Mouse (Mus musculus) bone marrow macrophage, adult 2 months (primary cell): Measurements from ENCODE around the gene Vkorc1l1. TPM values are rescaled to one million over a fixed set of nuclear protein-coding genes. Genes with fewer than 3 reads are reported as not detected.

Source experiments
- H3K27ac ChIP-seq: 2 replicates; pipeline ENCODE4 v1.5.1; 2012; ENCODE audit warnings: low read depth, low read length; ENCODE audit not compliant: insufficient read depth
- H3K4me1 ChIP-seq: 2 replicates; pipeline ENCODE4 v1.6.1; 2012; ENCODE audit warnings: low read length; ENCODE audit not compliant: control insufficient read depth, insufficient read depth
- H3K4me3 ChIP-seq: 2 replicates; pipeline ENCODE4 v1.5.1; 2012; ENCODE audit warnings: mild to moderate bottlenecking, low read length, moderate library complexity; ENCODE audit not compliant: insufficient read depth
- CTCF ChIP-seq: IDR thresholded peaks from 2 replicates; pipeline ENCODE4 v1.5.1; 2012; ENCODE audit warnings: low read depth, mild to moderate bottlenecking, low read length, moderate library complexity
- POLR2A ChIP-seq: IDR thresholded peaks from 2 replicates; pipeline ENCODE4 v1.6.1; 2012; ENCODE audit warnings: mild to moderate bottlenecking, low read depth, low read length, borderline replicate concordance
- polyA plus RNA-seq: library from polyadenylated mRNA; stranded (reverse); fragments of >200 nt; gene quantifications from 2 replicates; pipeline ENCODE4 v1.2.4, GENCODE M21; 2012; ENCODE audit not compliant: missing spikeins, insufficient read depth, insufficient read length

The Vkorc1l1 gene
- polyA plus RNA-seq, 1 experiment = 17.7 TPM

DNA sequence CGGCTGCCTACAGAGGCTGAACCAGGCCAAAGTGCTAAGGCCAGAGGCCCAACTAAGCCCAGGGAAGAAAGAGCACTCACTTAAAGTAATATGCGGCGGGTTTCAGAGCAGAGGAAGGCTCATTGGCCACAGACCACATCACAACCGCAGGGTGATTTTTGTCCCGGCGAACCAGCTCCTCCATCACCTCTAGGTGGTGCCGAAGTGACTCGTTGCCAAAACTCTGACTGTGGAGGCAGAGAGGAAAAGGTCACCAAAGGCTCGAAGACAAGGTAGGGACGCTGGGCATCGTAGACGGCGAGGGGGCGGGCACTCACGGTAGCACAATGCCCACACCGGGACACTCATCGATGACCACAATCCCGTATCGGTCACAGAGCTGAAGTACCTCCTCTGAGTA lies 55.9 kb downstream of the Vkorc1l1 start:
- TF ChIP-seq POLR2A = no peak
- TF ChIP-seq CTCF = no peak
- Histone ChIP-seq H3K27ac (no peak overlapping the region), H3K4me3 (no peak overlapping the region)

DNA sequence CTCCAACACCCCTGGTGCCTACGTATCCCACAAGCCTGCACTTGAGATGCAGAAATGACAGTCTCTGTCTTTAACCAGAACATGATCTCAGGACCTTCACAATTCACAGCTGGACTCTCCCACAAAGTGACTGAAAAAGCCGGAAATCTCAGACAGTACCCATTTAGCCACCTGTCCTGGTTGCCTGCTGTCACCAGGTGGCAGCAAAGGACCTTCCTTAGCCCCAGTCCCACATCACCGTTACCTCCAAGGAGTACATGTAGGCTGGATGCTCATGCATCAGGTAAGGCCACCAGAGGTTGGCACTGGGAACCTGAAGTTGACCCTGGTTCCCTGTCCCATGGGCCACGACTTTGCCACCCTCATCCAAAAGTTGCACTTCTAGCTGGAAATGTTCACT lies 57.3 kb downstream of the Vkorc1l1 start:
- no peak overlapping the region for H3K4me3 ChIP-seq

More for the DNA sequence above, 55.9 kb downstream of the Vkorc1l1 start:
- H3K4me1 ChIP-seq = peaks cover 31% of the 10 kb centered on the region

DNA sequence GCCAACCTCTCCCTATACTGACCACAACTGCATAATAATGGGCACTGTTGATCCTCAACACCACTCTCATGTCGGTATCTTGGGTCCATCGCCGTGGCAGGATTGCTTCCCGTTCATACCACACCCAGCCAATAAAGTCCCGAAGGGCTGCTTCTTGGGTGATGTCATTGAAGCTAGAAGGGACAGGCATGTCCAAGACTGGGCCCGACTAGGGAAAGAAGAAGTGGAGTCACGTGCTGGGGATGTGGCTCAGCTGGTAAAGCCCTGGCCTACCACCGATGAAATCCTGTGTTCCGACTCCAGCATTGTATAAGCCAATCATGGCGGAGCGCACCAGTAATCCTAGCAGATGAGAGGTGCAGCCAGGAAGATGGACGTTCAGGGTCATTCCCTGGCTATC lies 59.0 kb downstream of the Vkorc1l1 start:
- Histone ChIP-seq H3K4me3 (peak overlapping the region; percentile 73), H3K27ac (peak overlapping the region; percentile 85), H3K4me1 (peaks cover 31% of the 10 kb centered on the region)
- TF ChIP-seq POLR2A (no peak), CTCF (no peak)

More for the DNA sequence above, 57.3 kb downstream of the Vkorc1l1 start:
- TF ChIP-seq POLR2A (no peak), CTCF (peak; percentile 34; the same call in 1 of the 2 replicates)
- no peak overlapping the region for H3K27ac ChIP-seq
- H3K4me1 ChIP-seq = peaks cover 42% of the 10 kb centered on the region

DNA sequence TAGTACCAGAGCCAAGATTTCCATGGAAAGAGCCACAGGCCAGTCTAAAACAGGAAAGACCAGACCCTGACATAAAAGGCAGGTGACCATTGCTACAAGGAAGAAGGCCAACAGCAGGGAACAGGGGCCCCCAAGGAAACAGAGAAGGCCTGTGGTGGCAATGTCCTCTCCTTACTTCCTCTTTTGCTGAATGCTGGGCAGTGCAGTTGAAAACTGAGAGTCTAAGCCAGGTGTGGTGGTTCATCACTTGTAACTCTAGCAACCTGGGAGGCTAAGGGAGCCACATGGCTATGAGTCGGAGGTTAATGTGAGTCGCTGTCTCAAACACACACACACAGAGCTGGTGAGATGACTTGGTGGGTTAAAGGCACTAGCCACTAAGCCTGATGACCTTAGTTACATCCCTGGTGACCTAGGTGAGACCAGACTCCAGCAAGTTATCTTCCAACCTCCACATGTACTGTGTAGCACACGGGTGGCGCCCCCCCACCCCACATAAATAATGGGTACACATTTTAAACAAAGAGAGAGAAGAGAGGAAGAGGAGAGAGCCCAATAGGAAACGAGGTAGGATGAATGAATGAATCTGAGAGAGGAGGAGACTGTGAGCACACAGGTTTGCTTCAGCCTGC lies 59.7 kb downstream of the Vkorc1l1 start:
- peak overlapping the region; percentile 73 for H3K4me3 ChIP-seq
- peaks cover 25% of the 10 kb centered on the region for H3K4me1 ChIP-seq
- peak overlapping the region; percentile 85 for H3K27ac ChIP-seq
- TF ChIP-seq CTCF = no peak
- TF ChIP-seq POLR2A = no peak

DNA sequence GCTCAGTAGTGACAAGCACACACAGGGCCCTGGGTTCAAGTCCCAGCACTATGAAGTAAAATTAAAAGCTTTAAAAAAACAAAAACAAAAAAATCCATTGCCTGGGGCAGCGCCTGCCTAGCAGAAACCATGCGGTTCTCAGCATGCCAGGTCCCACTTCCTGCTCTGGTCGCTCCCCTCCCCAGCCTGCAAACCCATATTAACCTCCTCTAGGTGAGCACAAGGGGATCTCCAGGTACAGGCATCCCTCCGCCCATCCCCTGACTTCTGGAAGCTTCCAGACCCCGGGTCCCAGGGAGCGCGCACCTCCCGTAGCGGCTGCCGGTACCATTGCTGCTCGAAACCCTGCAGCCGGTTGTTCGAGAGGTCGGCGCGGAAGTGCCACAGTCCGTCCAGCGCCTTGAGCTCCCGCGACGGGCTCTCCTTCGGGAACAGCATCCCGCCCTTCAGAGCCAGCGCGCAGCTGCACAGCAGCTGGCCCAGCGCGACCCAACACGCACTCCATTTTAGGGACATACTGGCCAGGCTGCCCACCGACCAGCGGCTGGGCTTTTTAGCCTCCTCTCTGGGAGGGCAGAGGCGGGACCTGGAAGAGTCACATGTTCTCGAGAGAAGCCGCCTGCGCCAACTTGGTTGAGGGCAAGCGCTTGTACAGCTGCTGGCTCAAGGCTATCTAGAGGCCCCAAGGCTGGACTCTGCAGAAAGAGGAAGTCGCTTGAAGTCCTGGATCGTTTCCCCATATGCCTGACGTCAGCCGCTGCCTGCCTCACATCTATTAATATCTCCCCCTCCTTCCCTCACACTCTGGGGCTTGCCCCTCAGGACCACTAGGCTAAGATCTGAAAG lies 60.8 kb downstream of the Vkorc1l1 start, which contains the start of gene Gusb:
TSS of gene Gusb (minus strand) at position 749 of the 846 bp plus-strand sequence.
- TF ChIP-seq POLR2A (peak; percentile 72; the same call in 1 of the 2 replicates), CTCF (no peak)
- H3K4me1 ChIP-seq = peaks cover 25% of the 10 kb centered on the region
- H3K4me3 ChIP-seq = peak within 1 kb of the TSS; percentile 73

DNA sequence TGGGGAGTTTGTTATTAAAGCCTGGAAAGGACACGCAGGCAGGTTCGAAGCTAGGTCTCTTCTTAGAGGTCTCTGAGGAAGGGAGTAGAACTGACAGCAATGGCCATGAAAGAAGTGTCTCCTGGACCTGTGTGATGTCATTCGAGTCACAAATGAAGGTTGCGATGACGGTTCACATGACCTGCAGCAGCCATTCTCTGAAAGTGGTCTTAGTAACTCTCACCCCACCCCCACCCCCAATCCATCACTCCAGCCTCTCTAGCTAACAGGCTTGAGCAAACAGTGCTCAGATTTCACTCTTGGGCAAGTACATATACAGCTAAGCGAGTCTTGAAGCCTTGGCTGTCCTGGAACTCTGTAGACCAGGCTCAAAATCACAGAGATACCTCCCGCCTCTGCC lies 61.5 kb downstream of the Vkorc1l1 start:
- peaks cover 25% of the 10 kb centered on the region for H3K4me1 ChIP-seq
- H3K27ac ChIP-seq = peak overlapping the region; percentile 91
- TF ChIP-seq POLR2A (no peak), CTCF (no peak)
- no peak overlapping the region for H3K4me3 ChIP-seq

More for the DNA sequence above, 60.8 kb downstream of the Vkorc1l1 start, which contains the start of gene Gusb:
- peak within 1 kb of the TSS; percentile 91 for H3K27ac ChIP-seq

DNA sequence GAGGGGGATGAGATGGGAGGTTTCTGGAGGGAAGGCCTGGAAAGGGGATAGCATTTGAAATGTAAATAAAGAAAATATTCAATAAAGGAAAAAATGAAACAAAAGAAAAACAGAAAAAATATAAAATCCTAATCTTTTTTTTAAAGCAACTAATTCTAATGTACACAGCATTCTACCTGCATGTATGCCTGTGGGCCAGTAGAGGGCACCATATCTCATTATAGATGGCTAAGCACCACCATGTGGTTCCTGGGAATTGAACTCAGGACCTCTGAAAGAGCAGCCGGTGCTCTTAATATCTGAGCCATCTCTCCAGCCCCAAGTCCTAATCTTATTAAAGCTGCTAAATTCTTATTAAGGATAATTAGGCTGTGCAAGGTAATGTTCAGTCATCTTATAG lies 65.6 kb downstream of the Vkorc1l1 start:
- no peak overlapping the region for H3K27ac ChIP-seq
- no peak for TF ChIP-seq POLR2A
- H3K4me1 ChIP-seq = peaks cover 10% of the 10 kb centered on the region
- H3K4me3 ChIP-seq = no peak overlapping the region

DNA sequence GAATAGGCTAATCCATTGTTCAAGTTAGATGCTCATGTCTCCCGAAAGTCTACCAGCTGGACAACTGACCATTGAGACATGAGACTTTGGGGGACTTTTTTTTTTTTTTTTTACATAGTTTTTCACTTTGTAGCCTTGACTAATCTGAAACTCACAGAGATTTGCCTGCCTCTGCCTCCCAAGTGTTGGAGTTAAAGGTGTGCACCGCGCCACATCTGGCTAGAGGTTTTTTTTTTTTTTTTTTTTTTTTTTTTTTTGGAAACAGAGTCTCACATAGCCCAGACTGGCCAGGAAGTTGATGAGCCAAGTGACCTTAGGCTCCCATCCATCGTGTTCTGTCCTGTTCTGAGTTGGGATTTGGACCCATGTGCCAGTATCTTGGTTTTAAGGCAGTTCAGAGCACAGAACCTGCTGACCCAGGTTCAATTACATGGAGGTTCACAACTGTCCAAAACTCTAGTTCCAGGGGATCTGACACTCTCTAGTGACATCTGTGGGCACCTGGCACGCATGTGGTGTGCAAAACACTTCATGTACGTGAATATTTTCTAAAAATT lies 66.3 kb downstream of the Vkorc1l1 start:
- TF ChIP-seq POLR2A = no peak
- no peak for TF ChIP-seq CTCF
- Histone ChIP-seq H3K27ac (no peak overlapping the region), H3K4me1 (peaks cover 9% of the 10 kb centered on the region), H3K4me3 (no peak overlapping the region)

DNA sequence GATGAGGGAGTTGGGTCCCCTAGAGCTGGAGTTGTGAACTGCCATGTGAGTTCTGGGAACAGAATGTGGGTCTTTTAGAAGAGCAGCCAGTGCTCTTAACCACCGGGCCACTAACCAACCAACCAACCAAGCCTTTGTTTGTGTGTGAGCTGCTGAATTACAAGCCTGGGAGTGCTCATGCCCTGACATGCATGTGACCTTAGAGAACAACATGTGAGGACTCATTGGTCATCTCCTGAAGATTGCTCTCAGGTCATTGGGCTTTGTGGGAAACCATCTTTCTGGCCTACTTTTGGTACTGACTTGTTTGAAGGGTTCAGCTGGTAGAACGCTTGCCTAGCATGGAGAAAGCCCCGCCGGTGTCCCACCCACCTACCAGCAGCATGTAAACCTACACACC lies 68.0 kb downstream of the Vkorc1l1 start:
- H3K4me3 ChIP-seq = no peak overlapping the region
- H3K4me1 ChIP-seq = no peaks in the 10 kb centered on the region
- TF ChIP-seq POLR2A (no peak), CTCF (no peak)
- H3K27ac ChIP-seq = no peak overlapping the region
